15 mouse cellular contexts compared by ENCODE assay signal in genomic region chr13:16762326-16762725, GRCm38 (mm10).
DNase-seq lines count a peak whose midpoint lies in the region; ATAC-seq lines count a peak whose summit lies in the region.
"Had no signal": no experiment of that assay in that cellular context is flagged by ENCODE, and none has a peak within 500 bp of the region (broad histone marks: within the 10 kb centered on the region; RNA-seq: fewer than 3 reads in every experiment).

No protein-coding gene starts in this region.

- H3K4me1 ChIP-seq in forebrain, embryonic 11.5 days (replicated peaks; ENCODE audit: control insufficient read depth, insufficient read depth, low read length): peaks cover 2% of the 10 kb centered on the region; the same call in 1 of the 2 replicates
- peaks cover 15% of the 10 kb centered on the region for H3K4me1 ChIP-seq in hindbrain, embryonic 13.5 days (replicated peaks)
- H3K4me1 ChIP-seq in neural tube, embryonic 13.5 days (replicated peaks): peaks cover 15% of the 10 kb centered on the region
- H3K4me1 ChIP-seq in intestine, embryonic 16.5 days (ENCODE audit: control insufficient read depth, insufficient read depth, low read length): no peaks in the 10 kb centered on the region

- no peak overlapping the region for H3K4me3 ChIP-seq in forebrain, embryonic 11.5 days (ENCODE audit: low read depth, low read length)
- H3K4me3 ChIP-seq in hindbrain, embryonic 13.5 days: no peak overlapping the region
- H3K4me3 ChIP-seq in neural tube, embryonic 13.5 days: no peak overlapping the region
- H3K4me3 ChIP-seq in intestine, embryonic 16.5 days (ENCODE audit: low read length): no peak overlapping the region

- 33% methylated on average over 8 of the region's 8 CpGs for WGBS in forebrain, embryonic 11.5 days
- 44% methylated on average over 8 of the region's 8 CpGs for whole genome bisulfite sequencing in hindbrain, embryonic 13.5 days
- WGBS in neural tube, embryonic 13.5 days: 49% methylated on average over 8 of the region's 8 CpGs
- 83% methylated on average over 8 of the region's 8 CpGs for WGBS in intestine, embryonic 16.5 days

- H3K27ac ChIP-seq in forebrain, embryonic 11.5 days (ENCODE audit: low read depth, low read length): no peak overlapping the region
- peak overlapping the region; percentile 64; the same call in 1 of the 2 replicates for H3K27ac ChIP-seq in hindbrain, embryonic 13.5 days
- no peak overlapping the region for H3K27ac ChIP-seq in neural tube, embryonic 13.5 days (replicated peaks)
- H3K27ac ChIP-seq in intestine, embryonic 16.5 days (ENCODE audit: low read length): no peak overlapping the region

- no peaks in the 10 kb centered on the region for H3K27me3 ChIP-seq in forebrain, embryonic 11.5 days (ENCODE audit: control insufficient read depth, insufficient read depth, low read length)
- no peaks in the 10 kb centered on the region for H3K27me3 ChIP-seq in hindbrain, embryonic 13.5 days
- H3K27me3 ChIP-seq in neural tube, embryonic 13.5 days: no peaks in the 10 kb centered on the region
- H3K27me3 ChIP-seq in intestine, embryonic 16.5 days (replicated peaks; ENCODE audit: control insufficient read depth, insufficient read depth, low read length): no peaks in the 10 kb centered on the region

- no peaks in the 10 kb centered on the region for H3K36me3 ChIP-seq in forebrain, embryonic 11.5 days (ENCODE audit: control insufficient read depth, insufficient read depth, low read length)
- H3K36me3 ChIP-seq in hindbrain, embryonic 13.5 days: no peaks in the 10 kb centered on the region
- H3K36me3 ChIP-seq in neural tube, embryonic 13.5 days: no peaks in the 10 kb centered on the region
- H3K36me3 ChIP-seq in intestine, embryonic 16.5 days (ENCODE audit: control insufficient read depth, insufficient read depth, low read length): no peaks in the 10 kb centered on the region

- H3K9ac ChIP-seq in forebrain, embryonic 11.5 days (ENCODE audit: low read length): no peak overlapping the region
- H3K9ac ChIP-seq in hindbrain, embryonic 13.5 days: no peak overlapping the region
- H3K9ac ChIP-seq in neural tube, embryonic 13.5 days: no peak overlapping the region
- no peak overlapping the region for H3K9ac ChIP-seq in intestine, embryonic 16.5 days (ENCODE audit: low read depth, low read length)

- ATAC-seq in forebrain, embryonic 11.5 days (replicated peaks; ENCODE audit: low FRiP score): peak; percentile 80
- ATAC-seq in hindbrain, embryonic 13.5 days (ENCODE audit: low FRiP score): peak; percentile 65
- peak; percentile 47; the same call in 1 of the 2 replicates for ATAC-seq in neural tube, embryonic 13.5 days (ENCODE audit: low read depth)
- no peak for ATAC-seq in erythroid progenitor cell, adult 5-6 weeks (replicated peaks; ENCODE audit: low FRiP score, poor library complexity, severe bottlenecking)
- ATAC-seq in intestine, embryonic 16.5 days: no peak

- no peak overlapping the region for H3K4me2 ChIP-seq in forebrain, embryonic 11.5 days (ENCODE audit: low read depth, low read length, severe bottlenecking)
- H3K4me2 ChIP-seq in hindbrain, embryonic 13.5 days: no peak overlapping the region
- H3K4me2 ChIP-seq in neural tube, embryonic 13.5 days: no peak overlapping the region
- H3K4me2 ChIP-seq in intestine, embryonic 16.5 days (ENCODE audit: low read depth, low read length): no peak overlapping the region

- no peaks in the 10 kb centered on the region for H3K9me3 ChIP-seq in forebrain, embryonic 11.5 days (ENCODE audit: control insufficient read depth, low read length)
- H3K9me3 ChIP-seq in hindbrain, embryonic 13.5 days: no peaks in the 10 kb centered on the region
- no peaks in the 10 kb centered on the region for H3K9me3 ChIP-seq in neural tube, embryonic 13.5 days
- H3K9me3 ChIP-seq in intestine, embryonic 16.5 days (ENCODE audit: control insufficient read depth, low read length): no peaks in the 10 kb centered on the region

- DNase-seq in layer of hippocampus, postnatal 10 days (ENCODE audit: low spot score in 2 of 2): peak; percentile 15 to 27
- DNase-seq in layer of hippocampus, adult 9-10 months (ENCODE audit: low spot score): no peak
- peak; percentile 52 for DNase-seq in forebrain, embryonic 11.5 days (ENCODE audit: low spot score)
- DNase-seq in heart, adult 11 months: no peak
- DNase-seq: adrenal gland, adult 2 months; cerebellum, adult 9-11 months; heart, adult 18-20 months; kidney, adult 11 months; kidney, postnatal 4 days; lung, adult 2 months; spleen, adult 18-20 months had no signal

Comparison
In these comparisons a context has a peak if more than half of its experiments do, and no peak if none do; other contexts are left out.
1. DNase-seq: peak in layer of hippocampus, postnatal 10 days (2 of 2) and forebrain, embryonic 11.5 days (single experiment); none in layer of hippocampus, adult 9-10 months (single experiment) and heart, adult 11 months (single experiment).
2. ATAC-seq: peak in forebrain, embryonic 11.5 days (single experiment), hindbrain, embryonic 13.5 days (single experiment) and neural tube, embryonic 13.5 days (single experiment); none in erythroid progenitor cell, adult 5-6 weeks (single experiment) and intestine, embryonic 16.5 days (single experiment).